Mouse (Mus musculus) liver, embryonic 13.5 days (tissue): Measurements from ENCODE around the gene Bag3. TPM values are rescaled to one million over a fixed set of nuclear protein-coding genes. Genes with fewer than 3 reads are reported as not detected.
"Not testable (repeated sequence)": the region's sequence is repeated elsewhere in the genome, so short reads cannot be mapped to it uniquely, and the experiment has no call there.

Experiments
- ATAC-seq: fragments of 200-750 bp; cut with Nextera tagmentation; 2 replicates; pipeline ENCODE4 v1.8.0; 2017; ENCODE audit warnings: low read depth, mild to moderate bottlenecking, moderate number of reproducible peaks, moderate library complexity
- DNase-seq: peaks from one replicate; pipeline ENCODE4 v3.0.0; 2022
- H3K27ac ChIP-seq: fragments of 300-500 bp; sonication (generic); 2 replicates; pipeline ENCODE4 v1.5.1; 2015; ENCODE audit warnings: moderate library complexity, mild to moderate bottlenecking, inconsistent platforms
- H3K27me3 ChIP-seq: fragments of 300-500 bp; sonication (generic); 2 replicates; pipeline ENCODE4 v1.6.1; 2015; ENCODE audit warnings: mild to moderate bottlenecking, inconsistent platforms
- H3K36me3 ChIP-seq: fragments of 300-500 bp; sonication (generic); 2 replicates; pipeline ENCODE4 v1.6.1; 2015; ENCODE audit warnings: mild to moderate bottlenecking, inconsistent platforms
- H3K4me1 ChIP-seq: fragments of 300-500 bp; sonication (generic); replicated peaks from 2 replicates; pipeline ENCODE4 v1.6.1; 2015; ENCODE audit warnings: inconsistent platforms
- H3K4me2 ChIP-seq: fragments of 300-500 bp; sonication (generic); 2 replicates; pipeline ENCODE4 v1.6.1; 2015; ENCODE audit warnings: inconsistent platforms, mild to moderate bottlenecking, moderate library complexity
- H3K4me3 ChIP-seq: fragments of 300-500 bp; sonication (generic); replicated peaks from 2 replicates; pipeline ENCODE4 v1.5.1; 2015; ENCODE audit warnings: mild to moderate bottlenecking, inconsistent platforms
- H3K9ac ChIP-seq: fragments of 300-500 bp; sonication (generic); 2 replicates; pipeline ENCODE4 v1.6.1; 2015; ENCODE audit warnings: mild to moderate bottlenecking, inconsistent platforms
- H3K9me3 ChIP-seq: fragments of 300-500 bp; sonication (generic); replicated peaks from 2 replicates; pipeline ENCODE4 v1.6.1; 2016; ENCODE audit warnings: inconsistent platforms
- WGBS: fragments of 180-500 bp; shearing (Covaris S2); methylation state at CpG from one replicate; pipeline ENCODE4 v1.1.7; 2015; ENCODE audit not compliant: insufficient replicate concordance; 5-methylcytosine and 5-hydroxymethylcytosine counted together
- polyA plus RNA-seq: library from polyadenylated mRNA; unstranded; fragments of >200 nt; fragmentation: Nextera tagmentation; extraction: Ambion mirVana; gene quantifications from 2 replicates; pipeline ENCODE4 v1.2.1, GENCODE M21; 2015

The Bag3 gene
- polyA plus RNA-seq, 1 experiment from 2014 or later = 3.3 TPM

- Histone ChIP-seq H3K4me1 (0 out of 2 replicates have a peak, but pooled peaks cover 2% of the 10 kb centered on the region), H3K9ac (no peak overlapping the region), H3K4me3 (no peak overlapping the region), H3K36me3 (peaks cover 35% of the 10 kb centered on the region), H3K4me2 (no peak overlapping the region), H3K27me3 (no peaks in the 10 kb centered on the region), H3K9me3 (no peaks in the 10 kb centered on the region), H3K27ac (no peak overlapping the region)
- ATAC-seq = no peak
- WGBS = 52% methylated on average over 4 of the region's 4 CpGs
- no peak for DNase-seq
Measured at GRCm38 (mm10) chr7:128549137-128549536, 25.7 kb downstream of the Bag3 start.

- Histone ChIP-seq H3K4me1 (0 out of 2 replicates have a peak, but pooled peaks cover 4% of the 10 kb centered on the region), H3K4me3 (no peak overlapping the region), H3K27me3 (no peaks in the 10 kb centered on the region), H3K9ac (no peak overlapping the region), H3K4me2 (no peak overlapping the region), H3K36me3 (peaks cover 26% of the 10 kb centered on the region), H3K27ac (no peak overlapping the region), H3K9me3 (no peaks in the 10 kb centered on the region)
- WGBS = 33% methylated on average over 1 of the region's 1 CpGs
- ATAC-seq = no peak
- no peak for DNase-seq
Measured at GRCm38 (mm10) chr7:128550328-128551086, 27.1 kb downstream of the Bag3 start.

- DNase-seq = no peak
- 53% methylated on average over 3 of the region's 3 CpGs for WGBS
- Histone ChIP-seq H3K4me2 (no peak overlapping the region), H3K4me3 (no peak overlapping the region), H3K9ac (no peak overlapping the region), H3K36me3 (peaks cover 20% of the 10 kb centered on the region), H3K9me3 (no peaks in the 10 kb centered on the region), H3K4me1 (0 out of 2 replicates have a peak, but pooled peaks cover 4% of the 10 kb centered on the region), H3K27ac (no peak overlapping the region), H3K27me3 (no peaks in the 10 kb centered on the region)
- no peak for ATAC-seq
Measured at GRCm38 (mm10) chr7:128551087-128551457, 27.7 kb downstream of the Bag3 start.

GRCm38 (mm10) chr7:128553105-128553705 lies 29.8 kb downstream of the Bag3 start:
- Histone ChIP-seq H3K27ac (no peak overlapping the region), H3K4me2 (no peak overlapping the region), H3K4me1 (0 out of 2 replicates have a peak, but pooled peaks cover 4% of the 10 kb centered on the region), H3K36me3 (peaks cover 3% of the 10 kb centered on the region), H3K4me3 (no peak overlapping the region), H3K9ac (no peak overlapping the region), H3K9me3 (no peaks in the 10 kb centered on the region), H3K27me3 (no peaks in the 10 kb centered on the region)
- no peak for DNase-seq
- WGBS = 23% methylated on average over 3 of the region's 3 CpGs
- ATAC-seq = no peak

GRCm38 (mm10) chr7:128554502-128554901 lies 31.1 kb downstream of the Bag3 start:
- Histone ChIP-seq H3K4me3 (no peak overlapping the region), H3K9ac (no peak overlapping the region), H3K4me2 (no peak overlapping the region), H3K27me3 (no peaks in the 10 kb centered on the region), H3K36me3 (no peaks in the 10 kb centered on the region), H3K27ac (no peak overlapping the region), H3K4me1 (0 out of 2 replicates have a peak, but pooled peaks cover 3% of the 10 kb centered on the region), H3K9me3 (no peaks in the 10 kb centered on the region)
- 56% methylated on average over 6 of the region's 6 CpGs for WGBS
- ATAC-seq (no peak), DNase-seq (no peak)

- no peak overlapping the region for H3K27ac ChIP-seq
- H3K9me3 ChIP-seq = no peaks in the 10 kb centered on the region
- no peak for ATAC-seq
- H3K4me3 ChIP-seq = no peak overlapping the region
- 0 out of 2 replicates have a peak, but pooled peaks cover 2% of the 10 kb centered on the region for H3K4me1 ChIP-seq
- no peak for DNase-seq
- no peaks in the 10 kb centered on the region for H3K36me3 ChIP-seq
- H3K4me2 ChIP-seq = no peak overlapping the region
- no peak overlapping the region for H3K9ac ChIP-seq
- 64% methylated on average over 5 of the region's 5 CpGs for WGBS
- no peaks in the 10 kb centered on the region for H3K27me3 ChIP-seq
Measured at GRCm38 (mm10) chr7:128555141-128555750, 31.8 kb downstream of the Bag3 start.

- no peak overlapping the region for H3K9ac ChIP-seq
- no peaks in the 10 kb centered on the region for H3K36me3 ChIP-seq
- no peak overlapping the region for H3K27ac ChIP-seq
- no peak for DNase-seq
- WGBS = 57% methylated on average over 1 of the region's 1 CpGs
- no peak for ATAC-seq
- H3K27me3 ChIP-seq = no peaks in the 10 kb centered on the region
- no peak overlapping the region for H3K4me3 ChIP-seq
- H3K9me3 ChIP-seq = no peaks in the 10 kb centered on the region
- no peak overlapping the region for H3K4me2 ChIP-seq
- H3K4me1 ChIP-seq = 0 out of 2 replicates have a peak, but pooled peaks cover 2% of the 10 kb centered on the region
Measured at GRCm38 (mm10) chr7:128556923-128557430, 33.6 kb downstream of the Bag3 start.

- no peak overlapping the region for H3K27ac ChIP-seq
- DNase-seq = peak; percentile 14
- H3K4me3 ChIP-seq = no peak overlapping the region
- H3K27me3 ChIP-seq = no peaks in the 10 kb centered on the region
- H3K36me3 ChIP-seq = no peaks in the 10 kb centered on the region
- no peak overlapping the region for H3K9ac ChIP-seq
- no peak overlapping the region for H3K4me2 ChIP-seq
- no peak for ATAC-seq
- H3K9me3 ChIP-seq = no peaks in the 10 kb centered on the region
- 28% methylated on average over 4 of the region's 4 CpGs for WGBS
- no peaks in the 10 kb centered on the region for H3K4me1 ChIP-seq
Measured at GRCm38 (mm10) chr7:128563373-128563772, 40.0 kb downstream of the Bag3 start.

- Histone ChIP-seq H3K9me3 (no peaks in the 10 kb centered on the region), H3K4me1 (peaks cover 7% of the 10 kb centered on the region), H3K36me3 (no peaks in the 10 kb centered on the region), H3K9ac (no peak overlapping the region), H3K27me3 (no peaks in the 10 kb centered on the region), H3K4me3 (no peak overlapping the region), H3K27ac (no peak overlapping the region), H3K4me2 (no peak overlapping the region)
- no peak for ATAC-seq
- 69% methylated on average over 7 of the region's 7 CpGs for WGBS
- DNase-seq = no peak
Measured at GRCm38 (mm10) chr7:128566311-128566710, 42.9 kb downstream of the Bag3 start.

- Histone ChIP-seq H3K36me3 (no peaks in the 10 kb centered on the region), H3K27ac (no peak overlapping the region), H3K4me2 (no peak overlapping the region), H3K9me3 (no peaks in the 10 kb centered on the region), H3K4me3 (no peak overlapping the region), H3K9ac (no peak overlapping the region), H3K4me1 (peaks cover 7% of the 10 kb centered on the region), H3K27me3 (no peaks in the 10 kb centered on the region)
- 79% methylated on average over 8 of the region's 8 CpGs for WGBS
- DNase-seq (no peak), ATAC-seq (no peak)
Measured at GRCm38 (mm10) chr7:128567561-128568244, 44.3 kb downstream of the Bag3 start.

- H3K4me1 ChIP-seq, ATAC-seq, H3K9ac ChIP-seq, H3K27me3 ChIP-seq, H3K4me2 ChIP-seq, H3K27ac ChIP-seq, H3K36me3 ChIP-seq, H3K9me3 ChIP-seq, H3K4me3 ChIP-seq, DNase-seq: not testable (repeated sequence)
- WGBS = 70% methylated on average over 2 of the region's 2 CpGs
Measured at GRCm38 (mm10) chr7:128569429-128569828, 46.0 kb downstream of the Bag3 start.
